Mouse (Mus musculus) lung, adult 18-20 months (tissue): ENCODE data around the gene Chst15.

ENCODE experiments used
- DNase-seq, 2 experiments: peaks; one replicate each; pipeline ENCODE4 v3.0.0; 2022; ENCODE audit warnings: mixed read lengths in 2 of 2

Gene Chst15

DNA sequence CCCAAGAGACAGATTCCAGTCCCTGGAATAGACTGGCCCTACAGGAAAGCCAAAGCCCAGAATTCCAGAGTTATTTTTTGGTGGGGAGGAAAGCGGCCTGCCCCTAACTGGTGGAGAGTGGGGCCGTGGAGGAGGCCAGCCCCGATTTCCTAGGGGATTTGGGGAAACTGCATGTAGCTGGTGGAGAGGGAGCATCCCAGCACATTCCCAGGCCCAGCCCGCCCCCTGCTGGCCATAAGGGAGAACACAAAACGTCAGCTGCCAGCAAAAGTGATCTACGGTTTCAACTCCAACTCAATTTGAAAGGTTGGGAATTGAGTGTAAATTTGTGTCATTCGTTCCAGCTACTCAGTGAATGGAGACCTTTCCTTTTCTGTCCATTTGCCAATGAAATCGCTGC, 103.6 kb downstream of the Chst15 start:
- DNase-seq: peak; percentile 24 to 46

DNA sequence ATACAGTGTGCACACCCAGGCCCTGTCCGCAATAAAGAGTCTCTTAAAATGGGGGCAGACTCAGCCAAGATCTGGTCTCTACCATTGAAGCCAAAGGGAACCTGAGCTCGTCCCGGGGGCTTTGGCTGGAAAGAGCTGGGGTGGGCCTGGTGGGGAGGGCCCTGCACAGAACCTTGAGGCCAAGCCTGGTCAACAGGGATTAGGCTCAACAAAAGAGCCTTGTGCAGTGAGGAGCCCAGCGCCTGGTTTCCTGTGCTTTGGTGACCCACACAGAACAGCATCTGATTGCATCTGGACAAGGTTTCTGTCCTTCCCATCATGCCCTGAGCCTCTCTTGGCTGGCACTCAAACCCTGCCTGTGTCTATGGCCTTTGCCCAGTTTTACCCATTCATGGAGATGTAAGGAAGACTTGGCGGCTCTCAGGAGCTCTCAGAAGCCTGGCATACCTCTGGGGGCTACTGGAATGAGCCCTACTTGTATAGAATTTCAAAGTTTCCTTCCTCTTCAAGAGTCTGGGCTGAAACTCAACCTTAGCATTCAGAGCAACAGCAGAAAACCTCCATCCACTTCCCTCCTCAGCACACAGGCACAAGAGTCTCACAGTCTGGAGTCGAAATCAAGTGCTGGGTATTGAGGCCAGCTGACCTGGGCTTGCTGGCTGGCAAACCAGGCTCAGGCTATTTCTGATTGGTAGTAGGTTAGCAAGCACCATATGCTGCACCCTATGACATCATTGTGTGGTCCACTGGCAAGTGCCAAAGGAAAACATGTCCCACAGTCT, 104.9 kb downstream of the Chst15 start:
- DNase-seq: no peak

DNA sequence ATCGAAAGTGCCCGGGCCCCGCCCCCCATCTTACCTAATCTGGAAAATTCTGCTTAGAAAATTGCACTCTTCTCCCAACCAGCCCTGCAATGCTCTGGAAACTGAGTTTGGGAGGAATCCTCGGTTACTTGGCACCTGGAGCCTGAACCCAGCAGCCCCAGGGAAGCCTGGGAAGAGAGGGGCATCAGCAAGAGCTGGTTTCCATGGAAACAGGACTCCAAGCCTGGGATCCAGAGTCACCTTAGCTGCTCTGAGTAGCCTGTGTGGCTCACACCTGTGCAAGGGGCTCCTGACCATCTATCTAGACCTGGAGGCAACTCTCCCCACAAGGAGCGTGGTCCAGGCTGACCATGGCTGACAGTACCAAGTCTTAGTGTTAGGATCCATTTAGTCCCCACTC, 106.4 kb downstream of the Chst15 start:
- DNase-seq: no peak

DNA sequence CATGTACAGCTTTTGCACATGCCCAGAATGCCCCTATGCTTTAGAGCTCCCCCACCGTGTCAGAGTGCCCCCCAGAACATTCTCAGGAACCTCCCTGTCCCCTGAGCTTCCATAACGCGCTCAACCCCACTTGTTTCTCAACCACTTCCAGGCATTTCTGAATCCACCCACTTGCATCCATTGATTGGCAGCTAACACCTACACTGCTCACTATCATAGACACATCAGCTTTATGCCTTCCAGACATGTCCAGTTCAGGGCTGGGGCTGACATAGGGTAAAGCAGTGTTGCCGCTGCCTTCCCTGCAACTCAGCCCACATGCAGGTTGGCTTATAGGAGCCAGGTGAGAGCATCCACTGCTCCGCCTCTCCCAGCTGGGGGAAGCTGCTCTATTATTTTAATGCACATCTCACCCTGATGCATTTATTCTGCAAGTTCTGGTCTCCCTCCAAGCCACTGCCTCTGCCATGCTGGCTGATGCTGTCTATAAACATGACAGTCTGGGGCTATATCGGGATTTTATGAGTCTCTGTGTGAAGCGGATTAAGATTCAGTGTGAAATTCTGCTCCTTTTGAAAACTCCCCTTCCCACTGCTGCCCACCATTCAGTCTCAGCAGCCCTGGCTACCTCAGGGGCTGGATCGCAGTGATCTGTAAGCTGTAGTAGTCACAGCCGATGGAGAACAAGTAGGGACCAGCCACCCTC, 107.9 kb downstream of the Chst15 start:
- no peak for DNase-seq

DNA sequence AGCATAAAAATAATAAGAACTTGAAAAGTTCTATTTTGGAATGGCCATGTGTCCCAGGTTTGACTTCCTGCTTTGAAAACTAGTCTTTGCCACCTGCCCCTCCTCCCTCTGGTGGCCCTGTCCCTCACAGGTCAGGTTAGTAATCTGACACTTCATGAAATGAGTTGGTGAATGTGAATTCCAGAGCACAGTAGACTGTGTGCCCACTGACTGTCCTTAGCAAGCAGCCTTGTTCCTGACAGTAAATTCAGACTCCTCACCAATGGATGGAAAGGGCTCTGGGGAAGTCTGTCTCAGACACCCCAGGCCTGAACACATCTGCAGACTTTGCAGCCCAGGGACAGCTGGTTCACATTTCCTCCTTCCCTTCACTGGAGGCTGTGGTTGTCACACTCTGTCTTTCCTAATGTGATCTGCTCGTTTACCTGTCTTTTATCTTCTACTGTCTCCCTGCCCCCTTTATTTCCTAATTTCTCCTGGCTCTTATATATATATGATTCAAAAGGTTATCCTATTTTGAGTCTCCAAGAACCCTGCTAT, 112.9 kb downstream of the Chst15 start:
- no peak for DNase-seq

DNA sequence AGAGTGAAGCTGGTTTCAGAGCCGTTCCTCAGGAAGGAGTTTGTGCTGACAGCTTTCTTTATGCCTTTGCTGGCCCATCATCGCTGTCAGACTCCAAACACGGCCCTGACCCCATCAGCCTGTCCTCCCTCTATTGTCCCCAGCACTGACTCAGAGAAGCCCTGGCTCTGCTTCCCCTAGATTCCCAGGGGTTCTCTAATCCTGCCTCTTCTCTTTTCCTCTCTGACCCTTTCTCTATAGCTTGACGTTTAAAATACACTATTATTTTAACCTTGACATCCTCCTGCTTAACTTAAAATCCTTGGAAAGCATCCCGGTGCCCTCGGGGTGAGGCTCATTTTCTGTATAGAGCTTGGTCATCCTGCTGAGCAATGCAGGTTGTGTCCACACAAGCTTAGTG, 117.3 kb downstream of the Chst15 start:
- no peak for DNase-seq

DNA sequence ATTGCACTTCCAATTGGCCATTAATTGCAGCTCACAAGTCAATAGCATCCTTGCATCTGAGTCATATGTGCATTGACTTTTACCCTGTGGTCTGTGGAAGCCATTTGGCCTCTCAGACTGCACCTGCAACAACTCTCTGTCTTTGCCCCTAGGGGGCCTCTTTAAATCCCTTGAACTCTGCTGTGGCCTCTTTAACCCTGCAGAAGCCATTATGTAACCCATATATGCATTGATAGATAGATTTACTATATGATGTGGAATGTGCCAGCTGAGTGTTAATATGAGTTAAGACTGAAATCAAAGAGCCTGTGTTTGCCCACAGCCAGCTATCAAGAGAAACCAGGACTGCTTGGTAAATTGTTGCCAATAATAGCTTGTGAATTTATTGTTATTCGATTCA, 118.2 kb downstream of the Chst15 start:
- DNase-seq: no peak

DNA sequence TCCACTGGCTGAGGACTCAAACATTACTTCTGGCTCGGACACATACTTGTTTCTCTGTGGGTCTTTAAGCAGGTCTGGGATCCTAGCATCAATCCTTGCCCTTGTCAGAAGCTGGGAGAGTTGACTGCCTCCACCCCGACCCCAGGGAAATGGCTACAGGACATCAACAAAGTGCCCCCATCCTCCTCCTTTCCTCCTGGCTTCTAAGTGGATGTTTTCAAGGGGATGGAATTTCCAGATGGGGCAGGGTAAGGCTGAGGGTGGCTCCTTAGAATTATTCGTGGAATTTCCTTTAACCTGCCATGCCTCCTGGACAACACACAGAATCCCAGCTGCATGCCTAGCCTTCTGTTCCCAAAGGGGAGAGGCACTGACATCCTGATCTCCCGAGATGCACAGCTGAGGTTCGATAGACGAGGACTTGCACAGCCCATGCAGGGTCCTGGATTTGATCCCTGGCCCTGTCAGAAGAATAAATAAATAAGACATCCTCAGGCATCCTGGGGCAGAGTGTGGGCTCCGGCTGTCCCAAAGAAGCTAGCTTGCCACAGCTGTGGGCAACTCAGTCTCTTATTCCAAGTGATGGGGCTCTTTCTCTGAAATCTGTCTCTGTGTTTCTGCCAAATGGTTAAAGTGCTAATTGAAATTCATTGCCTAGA, 119.1 kb downstream of the Chst15 start:
- no peak for DNase-seq

DNA sequence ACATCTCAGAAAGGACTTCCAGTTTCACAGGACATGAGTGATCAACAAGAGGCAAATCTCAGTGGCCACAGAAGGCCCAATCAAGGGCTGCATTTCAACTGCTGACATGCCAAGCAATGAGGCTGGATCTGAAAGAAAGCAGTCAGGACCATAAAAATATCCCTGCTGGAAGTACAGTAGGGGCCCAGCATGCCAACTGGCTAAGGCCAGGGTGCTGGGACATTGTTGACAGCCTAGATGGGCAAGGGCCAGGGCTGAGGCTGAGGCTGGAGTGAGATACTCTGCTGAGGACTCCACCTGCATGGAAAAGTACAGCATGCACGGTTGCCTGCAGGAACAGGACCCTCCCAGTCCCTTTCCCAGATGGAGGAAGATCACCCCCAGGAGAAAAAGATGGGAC, 120.4 kb downstream of the Chst15 start:
- no peak for DNase-seq

DNA sequence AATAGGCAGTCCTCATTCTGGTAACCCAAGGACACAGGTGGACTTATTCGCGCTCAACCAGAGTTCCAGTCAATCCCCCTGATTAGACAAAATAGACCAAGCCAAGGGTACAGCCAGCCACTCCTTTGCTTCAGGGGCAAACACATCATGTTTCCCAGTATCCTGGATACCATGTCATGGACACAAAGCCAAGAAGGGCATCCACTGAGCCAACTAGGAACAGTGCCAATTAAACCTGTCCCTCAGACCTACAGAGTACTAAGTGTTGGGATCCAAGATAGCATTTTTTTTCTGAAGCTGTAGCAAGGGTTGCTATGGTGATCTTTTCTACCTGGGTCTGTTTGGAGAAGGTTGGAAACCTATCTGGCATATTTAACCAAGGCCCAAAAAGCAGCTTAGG, 123.4 kb downstream of the Chst15 start:
- no peak for DNase-seq

DNA sequence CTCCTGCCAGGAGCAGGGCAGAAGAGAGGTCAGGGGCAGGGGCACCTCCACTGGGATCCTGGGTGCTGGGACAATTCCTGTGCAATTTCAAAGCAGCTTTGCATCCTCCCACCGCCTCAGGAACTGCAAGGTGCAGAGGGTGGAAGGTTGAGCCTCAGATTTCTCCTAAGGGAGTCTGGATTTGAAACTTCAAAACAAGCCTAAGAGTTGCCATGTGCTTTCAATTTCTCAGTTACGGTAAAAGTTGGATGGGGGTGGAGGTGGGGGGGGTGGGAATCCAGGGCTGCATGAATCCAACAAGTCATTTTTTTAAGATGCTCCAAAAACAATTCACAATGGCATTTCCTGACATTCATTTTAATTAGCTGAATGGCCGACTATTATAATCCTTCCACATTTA, 129.6 kb downstream of the Chst15 start:
- no peak for DNase-seq
